Mouse (Mus musculus): ENCODE measurements around the gene Olfr786. TPM values are rescaled to one million over a fixed set of nuclear protein-coding genes. Genes with fewer than 3 reads are reported as not detected.

Gene Olfr786
- not detected in 2 replicates for polyA plus RNA-seq (2012; ENCODE audit: insufficient read depth, insufficient read length, low replicate concordance, missing spikeins)

- no peak within 1 kb of the TSS for H3K4me3 ChIP-seq (ENCODE audit: insufficient read depth, low read depth, low read length)
- TF ChIP-seq POLR2A (IDR thresholded peaks at IDR 0.05; ENCODE audit: insufficient read depth, low read depth, low read length), result no peak
- no peak for TF ChIP-seq CTCF (IDR thresholded peaks at IDR 0.05; ENCODE audit: insufficient read depth, low read depth, low read length)
Measured at GRCm38 (mm10) chr10:129427006-129427405, at the start of gene Olfr786. Gene Olfr786 (plus strand): TSS chr10:129427306.

DNA sequence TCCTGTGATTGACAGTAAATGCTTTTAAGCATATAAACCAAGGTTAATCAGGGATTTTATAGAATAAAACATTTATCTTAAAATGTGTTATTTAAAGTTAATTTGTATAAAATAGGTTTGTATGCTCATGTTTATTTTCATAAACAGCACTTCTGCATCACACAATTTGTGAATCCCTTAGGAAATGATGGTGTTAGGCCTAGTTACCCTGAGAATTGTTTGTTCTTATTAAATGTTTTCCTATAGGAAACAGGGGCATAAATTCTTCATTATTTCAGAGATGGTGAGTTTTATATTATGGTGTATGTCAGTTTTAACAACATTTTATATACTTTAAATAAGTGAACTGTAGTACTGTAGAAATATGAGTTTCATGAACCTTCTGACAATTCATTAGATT lies 43.3 kb upstream of the Olfr786 start, which contains the start of gene Olfr784:
Gene Olfr784, plus strand, starts transcription at position 301 of the 400 bp plus-strand sequence.
- TF ChIP-seq CTCF (IDR thresholded peaks at IDR 0.05; ENCODE audit: insufficient read depth, low read depth, low read length), result no peak
- no peak for TF ChIP-seq POLR2A (IDR thresholded peaks at IDR 0.05; ENCODE audit: insufficient read depth, low read depth, low read length)
- Histone ChIP-seq H3K4me1 (ENCODE audit: control insufficient read depth, insufficient read depth, low read length) (no peaks in the 10 kb centered on the region), H3K4me3 (ENCODE audit: insufficient read depth, low read depth, low read length) (no peak within 1 kb of the TSS), H3K27ac (ENCODE audit: insufficient read depth, low read depth, low read length) (no peak within 1 kb of the TSS)

More at GRCm38 (mm10) chr10:129427006-129427405, at the start of gene Olfr786:
- H3K4me1 ChIP-seq (ENCODE audit: control insufficient read depth, insufficient read depth, low read length), result no peaks in the 10 kb centered on the region
- no peak within 1 kb of the TSS for H3K27ac ChIP-seq (ENCODE audit: insufficient read depth, low read depth, low read length)

DNA sequence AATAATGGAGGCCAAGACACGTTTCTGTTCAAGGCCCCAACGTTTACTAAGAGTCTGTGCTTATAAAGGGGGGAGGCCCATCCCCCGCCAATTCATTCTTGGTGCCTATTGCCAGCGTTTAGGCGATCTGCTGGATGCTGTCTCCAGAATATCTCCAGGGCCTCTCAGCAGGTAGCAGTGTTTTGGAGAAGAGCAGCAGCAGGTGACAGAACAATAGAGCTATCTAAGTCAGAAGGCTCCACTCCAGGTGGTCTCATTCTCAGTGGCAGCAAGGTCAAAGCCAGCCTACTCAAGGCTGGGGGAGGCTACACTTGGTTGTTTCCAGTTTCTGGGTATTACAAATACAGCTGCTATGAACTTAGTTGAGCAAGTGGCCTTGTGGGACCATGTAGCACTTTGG lies 26.2 kb upstream of the Olfr786 start:
- TF ChIP-seq POLR2A (IDR thresholded peaks at IDR 0.05; ENCODE audit: insufficient read depth, low read depth, low read length) (no peak), CTCF (IDR thresholded peaks at IDR 0.05; ENCODE audit: insufficient read depth, low read depth, low read length) (no peak)
- 47% methylated on average over 5 of the region's 5 CpGs for WGBS
- H3K4me1 ChIP-seq (ENCODE audit: control insufficient read depth, insufficient read depth, low read length), result no peaks in the 10 kb centered on the region
- no peak overlapping the region for H3K4me3 ChIP-seq (ENCODE audit: insufficient read depth, low read depth, low read length)
- no peak overlapping the region for H3K27ac ChIP-seq (ENCODE audit: insufficient read depth, low read depth, low read length)

GRCm38 (mm10) chr10:129405126-129405525 lies 22.0 kb upstream of the Olfr786 start, which contains the start of gene Olfr785:
Gene Olfr785 (plus strand): TSS chr10:129405426.
- TF ChIP-seq CTCF (IDR thresholded peaks at IDR 0.05; ENCODE audit: insufficient read depth, low read depth, low read length), result no peak
- TF ChIP-seq POLR2A (IDR thresholded peaks at IDR 0.05; ENCODE audit: insufficient read depth, low read depth, low read length), result no peak
- H3K4me3 ChIP-seq (ENCODE audit: insufficient read depth, low read depth, low read length), result no peak within 1 kb of the TSS
- WGBS, result 78% methylated on average over 2 of the region's 2 CpGs
- no peaks in the 10 kb centered on the region for H3K4me1 ChIP-seq (ENCODE audit: control insufficient read depth, insufficient read depth, low read length)
- H3K27ac ChIP-seq (ENCODE audit: insufficient read depth, low read depth, low read length), result no peak within 1 kb of the TSS

DNA sequence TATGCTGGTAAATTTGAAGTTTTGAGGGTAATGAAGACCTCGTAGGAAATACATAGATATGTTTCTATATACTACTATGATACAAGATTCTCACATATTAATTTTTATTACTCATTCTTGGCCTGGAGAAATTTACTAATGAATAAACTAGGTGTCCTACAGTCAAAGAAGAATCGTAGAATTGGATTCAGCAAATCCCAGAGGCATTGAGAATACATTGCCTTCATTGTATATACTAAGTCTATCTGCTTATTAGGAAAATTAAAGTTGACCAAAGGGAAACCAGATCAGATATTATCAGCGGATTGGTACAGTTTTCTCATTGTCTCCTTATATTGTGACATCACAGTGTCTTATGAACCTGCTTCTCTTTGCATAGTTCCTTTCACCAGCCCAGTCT lies 34.5 kb downstream of the Olfr786 start, which contains the start of gene Olfr787:
Gene Olfr787, plus strand, starts transcription at position 301 of the 400 bp plus-strand sequence.
- Histone ChIP-seq H3K4me3 (ENCODE audit: insufficient read depth, low read depth, low read length) (no peak within 1 kb of the TSS), H3K4me1 (ENCODE audit: control insufficient read depth, insufficient read depth, low read length) (no peaks in the 10 kb centered on the region), H3K27ac (ENCODE audit: insufficient read depth, low read depth, low read length) (no peak within 1 kb of the TSS)
- TF ChIP-seq POLR2A (IDR thresholded peaks at IDR 0.05; ENCODE audit: insufficient read depth, low read depth, low read length) (no peak), CTCF (IDR thresholded peaks at IDR 0.05; ENCODE audit: insufficient read depth, low read depth, low read length) (no peak)
- 88% methylated on average over 3 of the region's 3 CpGs for WGBS

DNA sequence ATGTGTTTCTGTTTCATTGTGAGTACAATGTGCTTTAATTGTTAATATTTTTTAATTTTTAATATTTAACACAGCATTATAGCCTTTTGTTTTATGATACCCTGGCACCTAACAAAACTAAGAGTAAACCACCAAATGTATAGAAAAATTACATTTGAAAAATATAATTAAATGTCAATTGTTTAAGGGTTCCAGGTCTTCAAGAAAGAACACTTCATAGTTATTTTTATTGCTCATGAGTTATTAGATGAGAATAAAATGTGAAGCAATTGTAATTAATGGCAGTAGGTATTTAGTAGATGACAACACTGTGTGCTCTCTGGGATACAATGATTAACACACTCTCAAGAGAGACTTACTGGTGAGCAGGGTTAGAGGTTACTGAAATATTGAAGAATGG lies 43.6 kb downstream of the Olfr786 start, which contains the start of gene Olfr788:
Gene Olfr788, plus strand, starts transcription at position 301 of the 400 bp plus-strand sequence.
- Histone ChIP-seq H3K4me3 (ENCODE audit: insufficient read depth, low read depth, low read length) (no peak within 1 kb of the TSS), H3K4me1 (ENCODE audit: control insufficient read depth, insufficient read depth, low read length) (no peaks in the 10 kb centered on the region), H3K27ac (ENCODE audit: insufficient read depth, low read depth, low read length) (no peak within 1 kb of the TSS)
- TF ChIP-seq CTCF (IDR thresholded peaks at IDR 0.05; ENCODE audit: insufficient read depth, low read depth, low read length), result no peak
- TF ChIP-seq POLR2A (IDR thresholded peaks at IDR 0.05; ENCODE audit: insufficient read depth, low read depth, low read length), result no peak

DNA sequence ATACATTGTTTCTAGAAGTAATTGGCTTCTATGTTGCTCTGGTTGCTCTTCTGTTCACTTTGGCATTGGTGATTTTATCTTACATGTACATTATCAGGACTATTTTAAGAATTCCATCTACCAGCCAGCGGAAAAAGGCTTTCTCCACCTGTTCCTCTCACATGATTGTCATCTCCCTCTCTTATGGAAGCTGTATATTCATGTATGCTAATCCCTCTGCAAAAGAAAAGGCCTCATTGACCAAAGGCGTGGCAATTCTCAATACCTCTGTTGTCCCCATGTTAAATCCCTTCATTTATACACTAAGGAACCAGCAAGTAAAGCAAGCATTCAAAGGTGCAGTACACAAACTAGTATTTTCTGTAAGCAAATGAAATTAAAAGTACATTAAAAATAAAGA lies 46.1 kb downstream of the Olfr786 start:
- H3K4me1 ChIP-seq (ENCODE audit: control insufficient read depth, insufficient read depth, low read length), result no peaks in the 10 kb centered on the region
- WGBS, result 42% methylated on average over 2 of the region's 2 CpGs
- no peak overlapping the region for H3K4me3 ChIP-seq (ENCODE audit: insufficient read depth, low read depth, low read length)
- no peak overlapping the region for H3K27ac ChIP-seq (ENCODE audit: insufficient read depth, low read depth, low read length)
- no peak for TF ChIP-seq POLR2A (IDR thresholded peaks at IDR 0.05; ENCODE audit: insufficient read depth, low read depth, low read length)
- no peak for TF ChIP-seq CTCF (IDR thresholded peaks at IDR 0.05; ENCODE audit: insufficient read depth, low read depth, low read length)

- H3K4me1 ChIP-seq (ENCODE audit: control insufficient read depth, insufficient read depth, low read length), result no peaks in the 10 kb centered on the region
- H3K4me3 ChIP-seq (ENCODE audit: insufficient read depth, low read depth, low read length), result no peak overlapping the region
- TF ChIP-seq CTCF (IDR thresholded peaks at IDR 0.05; ENCODE audit: insufficient read depth, low read depth, low read length), result no peak
- TF ChIP-seq POLR2A (IDR thresholded peaks at IDR 0.05; ENCODE audit: insufficient read depth, low read depth, low read length), result no peak
- no peak overlapping the region for H3K27ac ChIP-seq (ENCODE audit: insufficient read depth, low read depth, low read length)
Measured at GRCm38 (mm10) chr10:129473723-129474122, 46.6 kb downstream of the Olfr786 start.

GRCm38 (mm10) chr10:129484452-129484851 lies 57.3 kb downstream of the Olfr786 start, which contains the start of gene Olfr789:
Gene Olfr789 (plus strand): TSS chr10:129484752.
- H3K27ac ChIP-seq (ENCODE audit: insufficient read depth, low read depth, low read length), result no peak within 1 kb of the TSS
- TF ChIP-seq CTCF (IDR thresholded peaks at IDR 0.05; ENCODE audit: insufficient read depth, low read depth, low read length) (no peak), POLR2A (IDR thresholded peaks at IDR 0.05; ENCODE audit: insufficient read depth, low read depth, low read length) (no peak)
- no peaks in the 10 kb centered on the region for H3K4me1 ChIP-seq (ENCODE audit: control insufficient read depth, insufficient read depth, low read length)
- H3K4me3 ChIP-seq (ENCODE audit: insufficient read depth, low read depth, low read length), result no peak within 1 kb of the TSS
- 62% methylated on average over 2 of the region's 2 CpGs for WGBS

Other genes starting within 250 kb of the Olfr786 start
- not detected in 2 replicates for gene Olfr772, start 249.4 kb upstream of the Olfr786 start, polyA plus RNA-seq (2012; ENCODE audit: insufficient read depth, insufficient read length, low replicate concordance, missing spikeins)
- gene Olfr773, start 239.9 kb upstream of the Olfr786 start, polyA plus RNA-seq (2012; ENCODE audit: insufficient read depth, insufficient read length, low replicate concordance, missing spikeins), result not detected in 2 replicates
- gene Olfr774, start 191.1 kb upstream of the Olfr786 start, polyA plus RNA-seq (2012; ENCODE audit: insufficient read depth, insufficient read length, low replicate concordance, missing spikeins), result not detected in 2 replicates
- gene Olfr775, start 178.9 kb upstream of the Olfr786 start, polyA plus RNA-seq (2012; ENCODE audit: insufficient read depth, insufficient read length, low replicate concordance, missing spikeins), result not detected in 2 replicates
- not detected in 2 replicates for gene Olfr776, start 168.2 kb upstream of the Olfr786 start, polyA plus RNA-seq (2012; ENCODE audit: insufficient read depth, insufficient read length, low replicate concordance, missing spikeins)
- gene Olfr777, start 155.8 kb upstream of the Olfr786 start, polyA plus RNA-seq (2012; ENCODE audit: insufficient read depth, insufficient read length, low replicate concordance, missing spikeins), result not detected in 2 replicates
- not detected in 2 replicates for gene Olfr780, start 109.2 kb upstream of the Olfr786 start, polyA plus RNA-seq (2012; ENCODE audit: insufficient read depth, insufficient read length, low replicate concordance, missing spikeins)
- not detected in 2 replicates for gene Olfr781, start 98.5 kb upstream of the Olfr786 start, polyA plus RNA-seq (2012; ENCODE audit: insufficient read depth, insufficient read length, low replicate concordance, missing spikeins)
- not detected in 2 replicates for gene Olfr782, start 78.5 kb upstream of the Olfr786 start, polyA plus RNA-seq (2012; ENCODE audit: insufficient read depth, insufficient read length, low replicate concordance, missing spikeins)
- gene Olfr784, start 43.2 kb upstream of the Olfr786 start, polyA plus RNA-seq (2012; ENCODE audit: insufficient read depth, insufficient read length, low replicate concordance, missing spikeins), result not detected in 2 replicates
- not detected in 2 replicates for gene Olfr785, start 21.9 kb upstream of the Olfr786 start, polyA plus RNA-seq (2012; ENCODE audit: insufficient read depth, insufficient read length, low replicate concordance, missing spikeins)
- not detected in 2 replicates for gene Olfr787, start 34.6 kb downstream of the Olfr786 start, polyA plus RNA-seq (2012; ENCODE audit: insufficient read depth, insufficient read length, low replicate concordance, missing spikeins)
- not detected in 2 replicates for gene Olfr788, start 43.7 kb downstream of the Olfr786 start, polyA plus RNA-seq (2012; ENCODE audit: insufficient read depth, insufficient read length, low replicate concordance, missing spikeins)
- gene Olfr789, start 57.4 kb downstream of the Olfr786 start, polyA plus RNA-seq (2012; ENCODE audit: insufficient read depth, insufficient read length, low replicate concordance, missing spikeins), result not detected in 2 replicates
- not detected in 2 replicates for gene Olfr790, start 71.2 kb downstream of the Olfr786 start, polyA plus RNA-seq (2012; ENCODE audit: insufficient read depth, insufficient read length, low replicate concordance, missing spikeins)
- not detected in 2 replicates for gene Olfr791, start 94.5 kb downstream of the Olfr786 start, polyA plus RNA-seq (2012; ENCODE audit: insufficient read depth, insufficient read length, low replicate concordance, missing spikeins)
- gene Olfr792, start 111.9 kb downstream of the Olfr786 start, polyA plus RNA-seq (2012; ENCODE audit: insufficient read depth, insufficient read length, low replicate concordance, missing spikeins), result not detected in 2 replicates
- not detected in 2 replicates for gene Olfr794, start 140.3 kb downstream of the Olfr786 start, polyA plus RNA-seq (2012; ENCODE audit: insufficient read depth, insufficient read length, low replicate concordance, missing spikeins)
- gene Olfr796, start 185.3 kb downstream of the Olfr786 start, polyA plus RNA-seq (2012; ENCODE audit: insufficient read depth, insufficient read length, low replicate concordance, missing spikeins), result not detected in 2 replicates
- not detected in 2 replicates for gene Olfr798, start 200.6 kb downstream of the Olfr786 start, polyA plus RNA-seq (2012; ENCODE audit: insufficient read depth, insufficient read length, low replicate concordance, missing spikeins)
- not detected in 2 replicates for gene Olfr799, start 210.2 kb downstream of the Olfr786 start, polyA plus RNA-seq (2012; ENCODE audit: insufficient read depth, insufficient read length, low replicate concordance, missing spikeins)
- gene Olfr800, start 230.4 kb downstream of the Olfr786 start, polyA plus RNA-seq (2012; ENCODE audit: insufficient read depth, insufficient read length, low replicate concordance, missing spikeins), result not detected in 2 replicates
- gene Olfr801, start 246.6 kb downstream of the Olfr786 start, polyA plus RNA-seq (2012; ENCODE audit: insufficient read depth, insufficient read length, low replicate concordance, missing spikeins), result not detected in 2 replicates

Data from olfactory bulb, adult 2 months (tissue).